Mouse (Mus musculus): ENCODE measurements at regions not wholly inside any gene's neighbourhood (a gene's known extent, or its start where the extent isn't known, plus 50 kb on each side); places are given as distances from the start of the nearest gene placed in this dataset.

GRCm38 (mm10) chr14:120846073-120846850 is 64.8 kb upstream of the Ipo5 start:
- Histone ChIP-seq H3K27ac (no peak overlapping the region), H3K4me3 (no peak overlapping the region), H3K9ac (no peak overlapping the region), H3K9me3 (no peaks in the 10 kb centered on the region), H3K4me2 (no peak overlapping the region), H3K36me3 (replicated peaks) (no peaks in the 10 kb centered on the region), H3K27me3 (replicated peaks) (no peaks in the 10 kb centered on the region), H3K4me1 (peaks cover 11% of the 10 kb centered on the region; the same call in 1 of the 2 replicates)
- ATAC-seq (replicated peaks) = no peak
- WGBS = 60% methylated on average over 10 of the region's 10 CpGs

DNA sequence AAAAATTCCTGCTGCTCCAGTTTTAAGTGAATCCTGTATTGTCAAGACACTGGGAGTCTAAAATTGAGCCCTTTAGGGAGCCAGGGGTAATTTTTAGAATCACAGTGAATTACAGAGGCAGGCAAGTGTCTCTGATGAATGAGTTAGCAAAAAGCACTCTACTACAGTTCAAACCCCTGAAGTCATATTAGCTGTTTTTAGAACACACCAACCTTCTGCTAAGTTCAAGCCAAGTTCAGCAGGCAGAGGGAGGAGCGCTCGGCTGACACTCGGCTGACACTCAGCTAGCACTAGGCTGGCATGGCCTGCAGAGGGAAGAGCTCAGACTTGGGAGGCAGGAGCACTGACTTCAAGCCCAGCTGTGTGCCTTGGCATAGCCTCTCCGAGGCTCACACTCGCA is 64.0 kb upstream of the Ipo5 start:
- Histone ChIP-seq H3K4me1 (peaks cover 11% of the 10 kb centered on the region; the same call in 1 of the 2 replicates), H3K27ac (no peak overlapping the region), H3K36me3 (replicated peaks) (no peaks in the 10 kb centered on the region), H3K27me3 (replicated peaks) (no peaks in the 10 kb centered on the region), H3K9me3 (no peaks in the 10 kb centered on the region), H3K9ac (no peak overlapping the region), H3K4me3 (no peak overlapping the region), H3K4me2 (no peak overlapping the region)
- no peak for ATAC-seq (replicated peaks)
- WGBS = 74% methylated on average over 5 of the region's 5 CpGs

DNA sequence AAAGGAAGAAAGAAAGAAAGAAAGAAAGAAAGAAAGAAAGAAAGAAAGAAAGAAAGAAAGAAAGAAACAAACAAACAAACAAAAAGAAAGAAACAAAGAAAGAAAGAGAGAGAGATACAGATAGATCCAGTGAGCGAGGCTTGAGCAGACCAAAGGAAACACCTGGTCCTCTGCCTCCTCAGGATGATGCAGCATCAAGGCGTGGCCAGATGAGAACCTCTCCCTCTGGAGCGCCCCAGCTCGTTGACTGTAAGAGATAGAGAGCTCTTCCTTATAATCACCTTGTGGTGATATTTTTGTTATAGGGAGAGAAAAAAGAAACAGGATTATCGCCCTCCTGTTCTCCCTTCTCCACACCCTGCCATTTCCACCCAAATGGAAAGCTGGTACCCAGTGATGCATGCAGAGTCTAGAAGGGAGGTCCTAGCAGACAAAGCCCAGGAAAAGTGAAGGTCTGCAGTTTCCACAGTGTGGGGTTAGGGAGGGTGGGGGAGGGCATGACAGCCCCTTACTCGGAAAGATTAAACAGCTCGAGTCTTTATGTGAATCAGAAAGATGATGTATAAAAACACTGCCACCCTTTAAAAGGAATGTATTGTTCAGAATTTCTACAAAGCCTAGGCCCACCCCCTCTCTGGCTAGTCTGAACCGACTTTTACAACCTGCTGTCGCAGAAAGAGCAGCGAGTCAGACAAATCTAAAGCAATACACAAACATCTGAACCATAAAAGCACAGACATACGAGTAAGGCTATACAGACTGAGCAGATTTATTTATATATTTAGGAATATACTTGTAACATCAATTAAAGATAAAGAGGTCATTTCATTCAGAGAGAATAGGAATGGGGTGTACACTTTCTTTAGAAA is 62.7 kb upstream of the Ipo5 start:
- Histone ChIP-seq H3K9ac (no peak overlapping the region), H3K4me2 (no peak overlapping the region), H3K36me3 (replicated peaks) (no peaks in the 10 kb centered on the region), H3K27ac (no peak overlapping the region), H3K27me3 (replicated peaks) (no peaks in the 10 kb centered on the region), H3K4me3 (no peak overlapping the region), H3K4me1 (peaks cover 11% of the 10 kb centered on the region; the same call in 1 of the 2 replicates), H3K9me3 (no peaks in the 10 kb centered on the region)
- WGBS = 35% methylated on average over 11 of the region's 11 CpGs
- ATAC-seq (replicated peaks) = no peak; the same call in 1 of the 2 replicates

GRCm38 (mm10) chr14:120849159-120849558 is 61.9 kb upstream of the Ipo5 start:
- Histone ChIP-seq H3K9me3 (no peaks in the 10 kb centered on the region), H3K4me1 (peaks cover 11% of the 10 kb centered on the region; the same call in 1 of the 2 replicates), H3K27ac (no peak overlapping the region), H3K36me3 (replicated peaks) (no peaks in the 10 kb centered on the region), H3K9ac (no peak overlapping the region), H3K4me3 (no peak overlapping the region), H3K4me2 (no peak overlapping the region), H3K27me3 (replicated peaks) (no peaks in the 10 kb centered on the region)
- WGBS = 67% methylated on average over 10 of the region's 10 CpGs
- no peak for ATAC-seq (replicated peaks)

DNA sequence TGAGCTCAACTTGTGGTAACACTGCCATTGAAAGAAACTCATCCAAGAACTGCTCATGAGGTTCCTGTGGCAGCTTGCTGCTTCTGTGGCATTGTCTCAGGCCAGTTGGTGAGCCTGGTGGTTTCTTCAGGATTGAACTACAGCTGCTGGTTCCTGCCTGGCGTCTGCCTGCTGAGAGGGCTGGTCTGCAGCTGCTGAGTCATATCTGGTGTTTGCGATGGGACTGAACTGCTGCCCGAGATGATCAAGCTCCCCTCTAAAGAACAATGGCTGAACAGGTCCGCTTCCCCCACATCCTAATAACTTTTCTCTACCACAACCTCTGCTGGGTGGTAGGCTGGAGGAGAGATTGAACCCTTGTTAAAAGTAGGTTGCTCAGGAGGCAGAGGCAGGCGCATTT is 57.4 kb upstream of the Ipo5 start:
- H3K4me2 ChIP-seq = no peak overlapping the region
- no peak overlapping the region for H3K4me3 ChIP-seq
- H3K9me3 ChIP-seq = no peaks in the 10 kb centered on the region
- no peak for ATAC-seq (replicated peaks)
- H3K27me3 ChIP-seq (replicated peaks) = no peaks in the 10 kb centered on the region
- H3K36me3 ChIP-seq (replicated peaks) = no peaks in the 10 kb centered on the region
- H3K27ac ChIP-seq = no peak overlapping the region
- 89% methylated on average over 5 of the region's 5 CpGs for whole genome bisulfite sequencing
- peaks cover 3% of the 10 kb centered on the region; the same call in 1 of the 2 replicates for H3K4me1 ChIP-seq
- no peak overlapping the region for H3K9ac ChIP-seq

DNA sequence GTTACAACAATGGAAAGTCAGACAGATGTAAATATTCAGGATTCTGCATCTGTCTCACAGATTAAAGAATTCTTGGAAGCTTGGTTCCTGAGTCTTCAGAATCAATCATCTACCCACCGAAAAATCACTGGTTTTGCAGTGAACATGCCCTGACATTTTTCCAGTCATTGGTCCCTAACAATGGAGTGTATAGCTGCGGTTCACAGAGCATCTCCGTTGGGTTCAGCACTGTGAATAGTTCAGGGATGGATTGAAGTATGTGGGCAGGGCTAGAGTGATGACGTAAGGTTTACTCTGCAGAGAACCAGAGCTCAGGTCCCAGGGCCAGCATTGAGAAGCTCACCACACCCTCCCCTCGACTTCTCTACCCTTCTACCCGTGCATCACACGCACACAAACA is 56.5 kb upstream of the Ipo5 start:
- no peak overlapping the region for H3K27ac ChIP-seq
- no peaks in the 10 kb centered on the region for H3K27me3 ChIP-seq (replicated peaks)
- no peaks in the 10 kb centered on the region for H3K4me1 ChIP-seq
- H3K9ac ChIP-seq = no peak overlapping the region
- H3K4me2 ChIP-seq = no peak overlapping the region
- 51% methylated on average over 7 of the region's 7 CpGs for WGBS
- no peak for ATAC-seq (replicated peaks)
- H3K36me3 ChIP-seq (replicated peaks) = no peaks in the 10 kb centered on the region
- no peaks in the 10 kb centered on the region for H3K9me3 ChIP-seq
- no peak overlapping the region for H3K4me3 ChIP-seq

DNA sequence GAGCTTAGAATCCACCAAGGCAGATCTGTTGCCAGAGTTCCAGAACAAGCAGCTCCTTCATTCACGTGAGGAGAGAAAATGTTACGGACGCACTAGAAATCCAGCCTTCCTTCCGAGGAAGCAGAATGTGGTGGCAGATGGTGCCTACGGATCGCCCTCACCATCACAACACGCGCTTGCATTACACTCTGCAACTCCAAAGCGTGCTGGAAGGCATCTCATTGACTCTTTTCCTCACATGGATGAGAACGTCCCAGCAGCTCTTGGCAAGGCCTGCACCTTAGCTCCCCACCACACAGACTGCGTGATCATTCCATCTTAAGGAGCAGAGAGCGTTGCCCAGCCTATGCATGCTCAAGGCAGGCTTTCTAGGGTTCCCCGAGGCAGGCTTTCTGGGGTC is 55.8 kb upstream of the Ipo5 start:
- Histone ChIP-seq H3K9me3 (no peaks in the 10 kb centered on the region), H3K4me1 (no peaks in the 10 kb centered on the region), H3K9ac (no peak overlapping the region), H3K36me3 (replicated peaks) (no peaks in the 10 kb centered on the region), H3K4me2 (no peak overlapping the region), H3K27me3 (replicated peaks) (no peaks in the 10 kb centered on the region), H3K4me3 (no peak overlapping the region), H3K27ac (no peak overlapping the region)
- 92% methylated on average over 13 of the region's 13 CpGs for WGBS
- no peak for ATAC-seq (replicated peaks)
